Mouse (Mus musculus): Measurements from ENCODE around the gene Rundc1. TPM values are rescaled to one million over a fixed set of nuclear protein-coding genes. Genes with fewer than 3 reads are reported as not detected.
"Not testable (repeated sequence)": the region's sequence is repeated elsewhere in the genome, so short reads cannot be mapped to it uniquely, and the experiment has no call there.

Gene Rundc1
- total RNA-seq (2021) = 10 to 100 TPM; 30.7 to 33.2 TPM

- peak; percentile 98 for DNase-seq (ENCODE audit: extremely low spot score in 1 of 2, low spot score in 1 of 2)
These were observed at the start of gene Rundc1, which contains the start of gene Ptges3l for GRCm38 (mm10) chr11:101424925-101425813. Gene Rundc1 (plus strand): TSS chr11:101425085. Gene Ptges3l (minus strand): TSS chr11:101425333.

GRCm38 (mm10) chr11:101378196-101378595 lies 46.7 kb upstream of the Rundc1 start:
- DNase-seq (ENCODE audit: extremely low spot score in 1 of 2, low spot score in 1 of 2) = not testable (repeated sequence)

- DNase-seq (ENCODE audit: extremely low spot score in 1 of 2, low spot score in 1 of 2) = no peak
These were observed 46.0 kb upstream of the Rundc1 start for GRCm38 (mm10) chr11:101378926-101379325.

GRCm38 (mm10) chr11:101381817-101382216 lies 43.1 kb upstream of the Rundc1 start:
- DNase-seq (ENCODE audit: extremely low spot score in 1 of 2, low spot score in 1 of 2) = no peak

- DNase-seq (ENCODE audit: extremely low spot score in 1 of 2, low spot score in 1 of 2) = peak; percentile 45 to 77
These were observed 29.8 kb upstream of the Rundc1 start for GRCm38 (mm10) chr11:101395110-101395509.

- no peak for DNase-seq (ENCODE audit: extremely low spot score in 1 of 2, low spot score in 1 of 2)
These were observed 9.6 kb upstream of the Rundc1 start for GRCm38 (mm10) chr11:101415306-101415705.

- no peak for DNase-seq (ENCODE audit: extremely low spot score in 1 of 2, low spot score in 1 of 2)
These were observed 8.3 kb upstream of the Rundc1 start for GRCm38 (mm10) chr11:101416433-101417100.

GRCm38 (mm10) chr11:101417101-101417855 lies 7.6 kb upstream of the Rundc1 start, which contains the start of gene Aarsd1:
Gene Aarsd1 (minus strand): TSS chr11:101417615.
- peak; percentile 84 to 92 for DNase-seq (ENCODE audit: extremely low spot score in 1 of 2, low spot score in 1 of 2)

GRCm38 (mm10) chr11:101418991-101419390 lies 5.9 kb upstream of the Rundc1 start:
- DNase-seq (ENCODE audit: extremely low spot score in 1 of 2, low spot score in 1 of 2) = no peak

GRCm38 (mm10) chr11:101419610-101420009 lies 5.3 kb upstream of the Rundc1 start:
- DNase-seq (ENCODE audit: extremely low spot score in 1 of 2, low spot score in 1 of 2) = no peak

GRCm38 (mm10) chr11:101420148-101420547 lies 4.7 kb upstream of the Rundc1 start:
- DNase-seq (ENCODE audit: extremely low spot score in 1 of 2, low spot score in 1 of 2) = no peak

GRCm38 (mm10) chr11:101424105-101424851 lies 607 bp upstream of the Rundc1 start, which contains the start of gene Gm27029:
Gene Gm27029 (minus strand): TSS chr11:101424796.
- no peak for DNase-seq (ENCODE audit: extremely low spot score in 1 of 2, low spot score in 1 of 2)

GRCm38 (mm10) chr11:101426165-101426564 lies 1.3 kb downstream of the Rundc1 start:
- no peak for DNase-seq (ENCODE audit: extremely low spot score in 1 of 2, low spot score in 1 of 2)

- no peak for DNase-seq (ENCODE audit: extremely low spot score in 1 of 2, low spot score in 1 of 2)
These were observed 6.4 kb downstream of the Rundc1 start for GRCm38 (mm10) chr11:101431327-101431726.

GRCm38 (mm10) chr11:101433396-101433795 lies 8.5 kb downstream of the Rundc1 start:
- DNase-seq (ENCODE audit: extremely low spot score in 1 of 2, low spot score in 1 of 2) = no peak

GRCm38 (mm10) chr11:101435831-101436230 lies 10.9 kb downstream of the Rundc1 start:
- DNase-seq (ENCODE audit: extremely low spot score in 1 of 2, low spot score in 1 of 2) = no peak

GRCm38 (mm10) chr11:101436916-101437315 lies 12.0 kb downstream of the Rundc1 start:
- no peak for DNase-seq (ENCODE audit: extremely low spot score in 1 of 2, low spot score in 1 of 2)

GRCm38 (mm10) chr11:101438006-101438405 lies 13.1 kb downstream of the Rundc1 start:
- DNase-seq (ENCODE audit: extremely low spot score in 1 of 2, low spot score in 1 of 2) = not testable (repeated sequence)

- not testable (repeated sequence) for DNase-seq (ENCODE audit: extremely low spot score in 1 of 2, low spot score in 1 of 2)
These were observed 16.7 kb downstream of the Rundc1 start for GRCm38 (mm10) chr11:101441450-101442126.
